Mouse (Mus musculus): ENCODE results near the gene Tgfbr3.

The Tgfbr3 gene

GRCm38 (mm10) chr5:107213373-107214132 lies 75.9 kb downstream of the Tgfbr3 start:
- no peak for DNase-seq (ENCODE audit: low read depth, low spot score)

GRCm38 (mm10) chr5:107211830-107212370 lies 77.5 kb downstream of the Tgfbr3 start:
- no peak for DNase-seq (ENCODE audit: low read depth, low spot score)

GRCm38 (mm10) chr5:107210040-107210439 lies 79.4 kb downstream of the Tgfbr3 start:
- no peak for DNase-seq (ENCODE audit: low read depth, low spot score)

GRCm38 (mm10) chr5:107207911-107208310 lies 81.5 kb downstream of the Tgfbr3 start:
- no peak for DNase-seq (ENCODE audit: low read depth, low spot score)

- DNase-seq (ENCODE audit: low read depth, low spot score): no peak
These were observed 85.1 kb downstream of the Tgfbr3 start for GRCm38 (mm10) chr5:107204306-107204705.

- peak; percentile 23 for DNase-seq (ENCODE audit: low read depth, low spot score)
These were observed 86.4 kb downstream of the Tgfbr3 start for GRCm38 (mm10) chr5:107202801-107203559.

- DNase-seq (ENCODE audit: low read depth, low spot score): no peak
These were observed 87.8 kb downstream of the Tgfbr3 start for GRCm38 (mm10) chr5:107201509-107202182.

GRCm38 (mm10) chr5:107200853-107201341 lies 88.5 kb downstream of the Tgfbr3 start:
- no peak for DNase-seq (ENCODE audit: low read depth, low spot score)

GRCm38 (mm10) chr5:107200221-107200635 lies 89.2 kb downstream of the Tgfbr3 start:
- peak; percentile 56 for DNase-seq (ENCODE audit: low read depth, low spot score)

- DNase-seq (ENCODE audit: low read depth, low spot score): no peak
These were observed 93.6 kb downstream of the Tgfbr3 start for GRCm38 (mm10) chr5:107195751-107196395.

- no peak for DNase-seq (ENCODE audit: low read depth, low spot score)
These were observed 96.3 kb downstream of the Tgfbr3 start for GRCm38 (mm10) chr5:107193160-107193559.

GRCm38 (mm10) chr5:107192372-107192771 lies 97.1 kb downstream of the Tgfbr3 start:
- DNase-seq (ENCODE audit: low read depth, low spot score): peak; percentile 26

- DNase-seq (ENCODE audit: low read depth, low spot score): no peak
These were observed 100.9 kb downstream of the Tgfbr3 start for GRCm38 (mm10) chr5:107188551-107188950.

GRCm38 (mm10) chr5:107186206-107186605 lies 103.2 kb downstream of the Tgfbr3 start:
- no peak for DNase-seq (ENCODE audit: low read depth, low spot score)

GRCm38 (mm10) chr5:107184158-107184883 lies 105.1 kb downstream of the Tgfbr3 start:
- no peak for DNase-seq (ENCODE audit: low read depth, low spot score)

GRCm38 (mm10) chr5:107183537-107183936 lies 105.9 kb downstream of the Tgfbr3 start:
- no peak for DNase-seq (ENCODE audit: low read depth, low spot score)

- DNase-seq (ENCODE audit: low read depth, low spot score): no peak
These were observed 106.7 kb downstream of the Tgfbr3 start for GRCm38 (mm10) chr5:107182721-107183120.

- DNase-seq (ENCODE audit: low read depth, low spot score): no peak
These were observed 107.6 kb downstream of the Tgfbr3 start for GRCm38 (mm10) chr5:107181820-107182219.

- DNase-seq (ENCODE audit: low read depth, low spot score): no peak
These were observed 110.2 kb downstream of the Tgfbr3 start for GRCm38 (mm10) chr5:107179194-107179593.

GRCm38 (mm10) chr5:107177791-107178190 lies 111.6 kb downstream of the Tgfbr3 start:
- no peak for DNase-seq (ENCODE audit: low read depth, low spot score)

- DNase-seq (ENCODE audit: low read depth, low spot score): peak; percentile 27
These were observed 112.2 kb downstream of the Tgfbr3 start for GRCm38 (mm10) chr5:107177248-107177647.
